Mouse (Mus musculus): ENCODE results near the gene Itgb4.

- no peak for TF ChIP-seq CTCF (IDR thresholded peaks at IDR 0.05; ENCODE audit: low read depth)
- TF ChIP-seq EP300 (IDR thresholded peaks at IDR 0.05; ENCODE audit: low read depth): no peak
Measured at GRCm38 (mm10) chr11:115929818-115930217, 44.7 kb upstream of the Itgb4 start.
